Mouse (Mus musculus) bone marrow macrophage, adult 2 months (primary cell): ENCODE data around the gene Slc17a8. TPM values are rescaled to one million over a fixed set of nuclear protein-coding genes. Genes with fewer than 3 reads are reported as not detected.

Source experiments
- H3K27ac ChIP-seq: 2 replicates; pipeline ENCODE4 v1.5.1; 2012; ENCODE audit warnings: low read depth, low read length; ENCODE audit not compliant: insufficient read depth
- H3K4me1 ChIP-seq: 2 replicates; pipeline ENCODE4 v1.6.1; 2012; ENCODE audit warnings: low read length; ENCODE audit not compliant: control insufficient read depth, insufficient read depth
- H3K4me3 ChIP-seq: 2 replicates; pipeline ENCODE4 v1.5.1; 2012; ENCODE audit warnings: mild to moderate bottlenecking, low read length, moderate library complexity; ENCODE audit not compliant: insufficient read depth
- CTCF ChIP-seq: IDR thresholded peaks from 2 replicates; pipeline ENCODE4 v1.5.1; 2012; ENCODE audit warnings: low read depth, mild to moderate bottlenecking, low read length, moderate library complexity
- POLR2A ChIP-seq: IDR thresholded peaks from 2 replicates; pipeline ENCODE4 v1.6.1; 2012; ENCODE audit warnings: mild to moderate bottlenecking, low read depth, low read length, borderline replicate concordance
- polyA plus RNA-seq: library from polyadenylated mRNA; stranded (reverse); fragments of >200 nt; gene quantifications from 2 replicates; pipeline ENCODE4 v1.2.4, GENCODE M21; 2012; ENCODE audit not compliant: missing spikeins, insufficient read depth, insufficient read length

Gene Slc17a8
- polyA plus RNA-seq, 1 experiment = 0.32 TPM

DNA sequence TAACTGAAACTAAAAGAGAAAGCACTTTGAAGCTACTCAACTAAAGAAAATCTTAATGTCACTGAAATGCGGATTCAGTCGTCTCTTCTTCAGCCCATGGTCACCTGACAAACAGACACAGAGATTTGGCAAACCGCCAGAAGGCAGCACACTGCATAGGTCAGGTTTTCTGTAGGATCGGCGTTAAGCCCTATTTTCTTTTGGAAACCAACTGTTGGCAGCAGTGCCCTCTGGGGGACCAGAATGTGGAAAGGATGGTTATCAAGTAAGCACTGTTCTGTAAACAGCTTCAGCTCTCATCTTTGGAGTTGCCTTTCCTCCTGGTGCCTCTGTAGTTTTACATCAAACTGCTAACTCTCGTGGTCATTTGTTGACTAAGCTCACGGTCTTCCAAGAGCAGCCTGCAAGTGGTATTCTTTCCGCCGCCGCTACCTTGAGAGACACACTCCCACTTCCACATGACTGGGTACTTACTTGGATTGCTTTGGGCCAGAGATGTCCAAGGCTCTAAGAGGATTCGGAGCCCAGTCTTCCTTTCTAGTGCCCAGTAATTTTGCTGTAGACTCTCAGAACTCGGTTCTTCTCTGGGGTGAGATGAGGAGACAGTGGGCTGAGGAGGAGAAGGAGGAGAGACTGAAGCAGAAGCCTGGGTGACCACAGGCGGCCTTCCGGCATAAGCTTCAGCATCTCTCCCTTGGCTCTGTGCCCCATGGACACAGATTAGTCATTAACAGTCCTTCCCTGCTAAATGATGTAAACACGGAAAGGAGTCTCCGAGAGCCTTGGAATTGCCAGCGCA, 87.9 kb downstream of the Slc17a8 start, which contains the start of gene Nr1h4:
TSS of gene Nr1h4 (minus strand) at position 657 of the 799 bp plus-strand sequence.
- TF ChIP-seq CTCF (no peak), POLR2A (no peak)
- peaks cover 9% of the 10 kb centered on the region for H3K4me1 ChIP-seq
- no peak within 1 kb of the TSS for H3K4me3 ChIP-seq
- no peak within 1 kb of the TSS for H3K27ac ChIP-seq

- H3K4me1 ChIP-seq = peaks cover 9% of the 10 kb centered on the region
- H3K27ac ChIP-seq = no peak overlapping the region
- TF ChIP-seq POLR2A (no peak), CTCF (no peak)
- no peak overlapping the region for H3K4me3 ChIP-seq
Measured at GRCm38 (mm10) chr10:89532451-89532850, 88.6 kb downstream of the Slc17a8 start.

DNA sequence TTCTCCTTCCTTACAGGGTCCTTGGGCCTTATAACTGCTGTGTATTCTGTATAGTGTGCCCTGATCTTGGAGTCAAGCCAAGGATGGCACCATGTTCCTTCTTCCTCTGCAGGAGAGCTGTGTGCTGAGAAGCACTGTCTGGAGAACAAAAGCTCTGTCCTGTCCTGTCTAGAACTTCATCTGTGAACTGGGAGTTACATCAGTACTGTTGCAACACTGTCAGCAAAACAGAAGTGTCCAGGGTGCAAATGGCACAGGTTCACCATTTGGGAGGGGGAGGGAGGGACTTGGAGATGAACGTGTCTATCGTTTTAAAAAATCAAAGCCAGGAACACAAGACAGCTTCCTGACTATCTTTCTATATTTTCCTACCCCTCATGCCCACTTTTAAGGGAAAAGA, 89.1 kb downstream of the Slc17a8 start:
- Histone ChIP-seq H3K4me3 (no peak overlapping the region), H3K27ac (no peak overlapping the region), H3K4me1 (peaks cover 12% of the 10 kb centered on the region)
- TF ChIP-seq CTCF = no peak
- no peak for TF ChIP-seq POLR2A

- peaks cover 12% of the 10 kb centered on the region for H3K4me1 ChIP-seq
- no peak for TF ChIP-seq CTCF
- TF ChIP-seq POLR2A = no peak
- no peak overlapping the region for H3K4me3 ChIP-seq
Measured at GRCm38 (mm10) chr10:89531194-89531634, 89.8 kb downstream of the Slc17a8 start.

DNA sequence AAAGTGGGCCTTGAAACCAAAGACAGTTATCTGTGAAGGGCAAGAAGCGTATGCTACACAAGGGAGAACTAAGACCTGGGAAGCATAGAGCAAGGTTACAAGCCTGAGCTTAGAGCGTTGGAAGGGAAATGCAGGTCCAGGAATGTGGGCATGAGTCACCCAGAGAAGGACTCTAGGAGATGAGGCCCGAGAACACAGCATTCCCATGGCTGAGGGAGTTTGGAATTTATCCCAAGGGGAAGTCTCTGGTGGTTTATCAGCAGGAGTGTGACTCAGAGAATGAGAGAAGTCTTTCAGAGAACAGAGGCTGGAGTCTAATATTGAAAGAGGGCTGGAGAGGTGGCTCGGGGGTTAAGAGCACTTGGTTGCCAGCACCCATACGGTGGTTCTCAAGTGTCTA, 94.0 kb downstream of the Slc17a8 start:
- H3K27ac ChIP-seq = no peak overlapping the region
- TF ChIP-seq POLR2A (no peak), CTCF (no peak)
- H3K4me3 ChIP-seq = no peak overlapping the region
- H3K4me1 ChIP-seq = peaks cover 7% of the 10 kb centered on the region

More at GRCm38 (mm10) chr10:89531194-89531634, 89.8 kb downstream of the Slc17a8 start:
- H3K27ac ChIP-seq = no peak overlapping the region

- Histone ChIP-seq H3K4me3 (no peak overlapping the region), H3K4me1 (peaks cover 6% of the 10 kb centered on the region; the same call in 1 of the 2 replicates), H3K27ac (no peak overlapping the region)
- TF ChIP-seq POLR2A = no peak
- no peak for TF ChIP-seq CTCF
Measured at GRCm38 (mm10) chr10:89525823-89526222, 95.2 kb downstream of the Slc17a8 start.

Other genes with a start within 250 kb of the Slc17a8 start
- gene Gas2l3, start 177.3 kb downstream of the Slc17a8 start, polyA plus RNA-seq = 47.6 and 48.2 TPM in 2 replicates
- not detected in 2 replicates for gene Nr1h4, start 87.7 kb downstream of the Slc17a8 start, polyA plus RNA-seq
- gene Scyl2, start 65.0 kb upstream of the Slc17a8 start, polyA plus RNA-seq = 32.2 and 35.2 TPM in 2 replicates
- gene Actr6, start 111.0 kb upstream of the Slc17a8 start, polyA plus RNA-seq = 17.0 and 18.6 TPM in 2 replicates
- gene Uhrf1bp1l, start 123.7 kb upstream of the Slc17a8 start, polyA plus RNA-seq = 25.3 and 28.5 TPM in 2 replicates